In the genomic region with DNA sequence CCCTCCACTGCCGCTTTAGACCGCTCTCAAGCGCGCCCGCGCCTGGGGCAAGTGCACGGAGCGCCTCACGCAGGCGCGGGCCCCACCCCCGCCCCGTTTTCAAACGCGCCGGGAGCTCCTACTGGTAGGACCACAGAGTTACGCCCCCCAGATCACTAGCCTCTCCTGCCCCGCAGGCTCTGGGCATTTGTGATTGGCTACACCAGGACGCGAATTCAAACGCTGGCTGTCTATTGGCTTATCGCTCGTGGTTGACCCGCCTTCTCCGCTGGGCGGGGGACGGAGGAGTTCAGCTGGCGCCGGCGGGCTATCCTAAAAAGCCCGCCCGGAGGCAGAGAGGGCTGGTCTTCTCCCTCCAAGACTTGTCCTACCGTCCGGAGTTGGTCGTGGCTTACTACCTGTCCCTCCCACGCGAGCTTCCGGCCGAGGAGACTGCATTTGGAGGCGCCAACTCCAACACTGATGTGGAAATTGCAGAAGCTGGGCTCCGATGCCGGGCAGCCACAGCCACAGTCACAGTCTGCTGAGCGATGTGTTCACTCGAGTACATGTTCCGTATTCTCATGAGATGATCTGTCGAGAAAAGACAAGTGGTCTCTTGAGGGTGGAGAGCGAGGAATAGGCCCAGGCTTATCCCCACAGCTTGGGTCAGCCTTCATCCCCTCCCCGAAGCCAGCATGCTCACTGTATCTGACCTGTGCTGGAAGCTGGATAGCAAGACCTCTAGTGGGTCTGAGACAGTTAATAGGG, we compare ENCODE assay signal across 1 mouse cellular context.
TF ChIP-seq lines count a peak whose summit lies in the region.

TSS of gene Ccnf (minus strand) at position 165 of the 750 bp plus-strand sequence.

TF ChIP-seq in MEL, 35 proteins besides CTCF, POLR2A, EP300 and RAD21 (continued from another document):
- no peak for TF ChIP-seq GATA1 (IDR thresholded peaks at IDR 0.05; ENCODE audit: low read depth, low read length)
- no peak for TF ChIP-seq MAX (IDR thresholded peaks at IDR 0.05; ENCODE audit: low read length)
- TF ChIP-seq TAL1 (IDR thresholded peaks at IDR 0.05; ENCODE audit: low read length), result no peak
- TF ChIP-seq SIN3A (IDR thresholded peaks at IDR 0.05; ENCODE audit: low read length), result peak; percentile 70
- no peak for TF ChIP-seq POLR2AphosphoS5 (IDR thresholded peaks at IDR 0.05; ENCODE audit: borderline replicate concordance, low read depth, low read length)
- 0 out of 2 replicates have a peak, but pooled peaks have one; percentile 34 for TF ChIP-seq MYC (IDR thresholded peaks at IDR 0.05; ENCODE audit: low read depth, low read length)
- peak; percentile 91 for TF ChIP-seq POLR2AphosphoS2 (IDR thresholded peaks at IDR 0.05; ENCODE audit: low read length)
- no peak for TF ChIP-seq CHD2 (IDR thresholded peaks at IDR 0.05; ENCODE audit: low read length)
- TF ChIP-seq RCOR1 (IDR thresholded peaks at IDR 0.05; ENCODE audit: low read depth, low read length), result no peak
- TF ChIP-seq ZMIZ1 (IDR thresholded peaks at IDR 0.05; ENCODE audit: low read depth, low read length), result peak; percentile 84
- peak; percentile 85; the same call in 1 of the 2 replicates for TF ChIP-seq E2F4 (IDR thresholded peaks at IDR 0.05; ENCODE audit: borderline replicate concordance, low read depth, low read length)
- no peak for TF ChIP-seq ETS1 (IDR thresholded peaks at IDR 0.05; ENCODE audit: low read depth, low read length)
- TF ChIP-seq MXI1 (IDR thresholded peaks at IDR 0.05; ENCODE audit: low read depth, low read length), result no peak; the same call in 1 of the 2 replicates
